Mouse (Mus musculus): ENCODE results near the gene Lrrc32. TPM values are rescaled to one million over a fixed set of nuclear protein-coding genes. Genes with fewer than 3 reads are reported as not detected.
A peak's percentile ranks its signal among the peaks of the same experiment; 100 is the strongest.

The Lrrc32 gene
- polyA plus RNA-seq, 1 experiment from 2014 or later: 13.0 TPM

- Histone ChIP-seq H3K27me3 (replicated peaks; ENCODE audit: control insufficient read depth, insufficient read depth, low read length) (no peaks in the 10 kb centered on the region), H3K36me3 (ENCODE audit: control insufficient read depth, insufficient read depth, low read length) (no peaks in the 10 kb centered on the region), H3K27ac (ENCODE audit: low read depth) (no peak overlapping the region), H3K4me1 (replicated peaks; ENCODE audit: control insufficient read depth, insufficient read depth, low read length) (peaks cover 24% of the 10 kb centered on the region; the same call in 1 of the 2 replicates), H3K4me3 (ENCODE audit: low read depth, low read length) (no peak overlapping the region), H3K9me3 (ENCODE audit: control insufficient read depth, low read length) (no peaks in the 10 kb centered on the region), H3K4me2 (ENCODE audit: low read length) (no peak overlapping the region), H3K9ac (ENCODE audit: low read length) (no peak overlapping the region)
- DNase-seq (ENCODE audit: low spot score) (no peak), ATAC-seq (replicated peaks; ENCODE audit: low FRiP score, low TSS enrichment, low read depth) (no peak)
- WGBS: 98% methylated on average over 3 of the region's 3 CpGs
These were observed 38.0 kb downstream of the Lrrc32 start for GRCm38 (mm10) chr7:98527085-98527484.

DNA sequence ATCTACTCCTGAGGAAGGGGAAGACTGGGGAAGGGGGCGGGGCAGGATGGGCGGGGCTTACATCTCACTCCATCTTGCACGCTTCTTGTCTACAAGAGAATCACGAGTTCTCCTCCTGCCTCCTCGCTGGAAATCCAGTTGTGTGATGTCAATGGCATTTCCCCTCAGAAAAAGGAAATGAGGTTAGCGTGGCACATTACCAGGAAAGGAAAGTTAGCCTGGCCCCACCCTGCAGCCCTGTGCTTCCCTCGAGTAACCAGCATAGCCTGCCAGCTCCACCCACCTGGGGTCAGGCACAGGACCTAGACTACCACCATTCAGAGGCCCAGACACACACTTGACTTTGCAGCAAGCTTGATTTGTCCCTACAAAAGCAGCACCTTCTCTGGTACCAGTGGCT lies 42.5 kb downstream of the Lrrc32 start:
- ATAC-seq (replicated peaks; ENCODE audit: low FRiP score, low TSS enrichment, low read depth): no peak

DNA sequence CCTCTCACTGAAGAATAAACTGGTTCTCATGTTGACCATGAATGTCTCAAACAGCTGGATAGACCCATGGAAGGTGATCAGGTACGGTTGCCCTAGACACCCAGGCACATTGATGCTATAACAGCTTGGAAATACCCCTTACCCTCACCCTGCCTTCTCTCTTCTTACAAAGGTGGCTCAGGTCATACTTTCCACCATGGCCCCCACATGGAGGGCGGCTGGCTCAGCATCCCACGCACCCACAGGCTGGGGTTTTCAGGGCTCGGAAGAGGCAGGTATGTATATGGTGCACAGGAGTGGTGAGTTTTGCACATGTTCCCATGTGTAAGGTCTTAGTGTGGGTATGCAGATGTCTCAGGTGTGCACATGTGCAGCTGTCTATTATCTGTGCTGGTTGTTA lies 43.9 kb downstream of the Lrrc32 start:
- no peak for ATAC-seq (replicated peaks; ENCODE audit: low FRiP score, low TSS enrichment, low read depth)
- H3K27me3 ChIP-seq (replicated peaks; ENCODE audit: control insufficient read depth, insufficient read depth, low read length): no peaks in the 10 kb centered on the region
- WGBS: 95% methylated on average over 4 of the region's 4 CpGs

More for the DNA sequence above, 42.5 kb downstream of the Lrrc32 start:
- Histone ChIP-seq H3K36me3 (ENCODE audit: control insufficient read depth, insufficient read depth, low read length) (no peaks in the 10 kb centered on the region), H3K9me3 (ENCODE audit: control insufficient read depth, low read length) (no peaks in the 10 kb centered on the region), H3K4me2 (ENCODE audit: low read length) (no peak overlapping the region), H3K4me1 (replicated peaks; ENCODE audit: control insufficient read depth, insufficient read depth, low read length) (no peaks in the 10 kb centered on the region), H3K27me3 (replicated peaks; ENCODE audit: control insufficient read depth, insufficient read depth, low read length) (no peaks in the 10 kb centered on the region), H3K9ac (ENCODE audit: low read length) (no peak overlapping the region), H3K27ac (ENCODE audit: low read depth) (no peak overlapping the region), H3K4me3 (ENCODE audit: low read depth, low read length) (no peak overlapping the region)
- DNase-seq (ENCODE audit: low spot score): no peak
- WGBS: 62% methylated on average over 7 of the region's 7 CpGs

GRCm38 (mm10) chr7:98534432-98534855 lies 45.4 kb downstream of the Lrrc32 start:
- Histone ChIP-seq H3K4me1 (replicated peaks; ENCODE audit: control insufficient read depth, insufficient read depth, low read length) (peaks cover 15% of the 10 kb centered on the region), H3K4me2 (ENCODE audit: low read length) (no peak overlapping the region), H3K27me3 (replicated peaks; ENCODE audit: control insufficient read depth, insufficient read depth, low read length) (no peaks in the 10 kb centered on the region), H3K9ac (ENCODE audit: low read length) (no peak overlapping the region), H3K27ac (ENCODE audit: low read depth) (no peak overlapping the region), H3K36me3 (ENCODE audit: control insufficient read depth, insufficient read depth, low read length) (no peaks in the 10 kb centered on the region), H3K4me3 (ENCODE audit: low read depth, low read length) (no peak overlapping the region), H3K9me3 (ENCODE audit: control insufficient read depth, low read length) (no peaks in the 10 kb centered on the region)
- no peak for DNase-seq (ENCODE audit: low spot score)
- WGBS: 86% methylated on average over 13 of the region's 13 CpGs
- ATAC-seq (replicated peaks; ENCODE audit: low FRiP score, low TSS enrichment, low read depth): no peak

More for the DNA sequence above, 43.9 kb downstream of the Lrrc32 start:
- H3K27ac ChIP-seq (ENCODE audit: low read depth): no peak overlapping the region
- no peak overlapping the region for H3K4me3 ChIP-seq (ENCODE audit: low read depth, low read length)
- no peak overlapping the region for H3K9ac ChIP-seq (ENCODE audit: low read length)
- DNase-seq (ENCODE audit: low spot score): no peak
- peaks cover 11% of the 10 kb centered on the region for H3K4me1 ChIP-seq (replicated peaks; ENCODE audit: control insufficient read depth, insufficient read depth, low read length)
- H3K9me3 ChIP-seq (ENCODE audit: control insufficient read depth, low read length): no peaks in the 10 kb centered on the region
- H3K4me2 ChIP-seq (ENCODE audit: low read length): no peak overlapping the region
- H3K36me3 ChIP-seq (ENCODE audit: control insufficient read depth, insufficient read depth, low read length): no peaks in the 10 kb centered on the region

- Histone ChIP-seq H3K4me1 (replicated peaks; ENCODE audit: control insufficient read depth, insufficient read depth, low read length) (peaks cover 15% of the 10 kb centered on the region), H3K27ac (ENCODE audit: low read depth) (no peak overlapping the region)
- WGBS: 89% methylated on average over 6 of the region's 6 CpGs
These were observed 46.1 kb downstream of the Lrrc32 start for GRCm38 (mm10) chr7:98535191-98535590.

DNA sequence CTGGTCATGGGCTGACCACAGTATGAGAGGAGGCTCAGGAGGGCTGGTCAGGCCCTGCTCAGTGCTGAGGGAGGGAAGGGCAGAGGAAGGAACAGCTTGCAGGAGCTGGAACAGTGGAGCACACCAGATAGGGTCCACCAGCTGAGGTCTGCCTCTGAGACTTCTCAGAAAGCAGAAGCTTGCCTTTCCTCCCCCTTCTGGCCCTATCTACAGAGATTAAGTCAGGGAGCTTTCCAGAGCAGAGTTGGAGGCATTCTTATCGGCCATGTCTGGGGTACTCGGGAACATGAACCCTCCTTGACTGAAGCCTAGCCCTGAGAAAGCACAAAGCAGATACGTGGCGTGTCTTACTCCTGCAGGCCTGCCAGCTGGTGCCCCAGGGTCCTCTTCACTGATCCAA lies 46.8 kb downstream of the Lrrc32 start:
- DNase-seq (ENCODE audit: low spot score) (no peak), ATAC-seq (replicated peaks; ENCODE audit: low FRiP score, low TSS enrichment, low read depth) (no peak)
- no peak overlapping the region for H3K9ac ChIP-seq (ENCODE audit: low read length)
- no peak overlapping the region for H3K27ac ChIP-seq (ENCODE audit: low read depth)
- no peaks in the 10 kb centered on the region for H3K27me3 ChIP-seq (replicated peaks; ENCODE audit: control insufficient read depth, insufficient read depth, low read length)
- 87% methylated on average over 4 of the region's 4 CpGs for WGBS
- no peaks in the 10 kb centered on the region for H3K36me3 ChIP-seq (ENCODE audit: control insufficient read depth, insufficient read depth, low read length)
- no peak overlapping the region for H3K4me3 ChIP-seq (ENCODE audit: low read depth, low read length)
- H3K4me1 ChIP-seq (replicated peaks; ENCODE audit: control insufficient read depth, insufficient read depth, low read length): peaks cover 15% of the 10 kb centered on the region
- H3K4me2 ChIP-seq (ENCODE audit: low read length): no peak overlapping the region
- H3K9me3 ChIP-seq (ENCODE audit: control insufficient read depth, low read length): no peaks in the 10 kb centered on the region

More at GRCm38 (mm10) chr7:98535191-98535590, 46.1 kb downstream of the Lrrc32 start:
- Histone ChIP-seq H3K4me3 (ENCODE audit: low read depth, low read length) (no peak overlapping the region), H3K4me2 (ENCODE audit: low read length) (no peak overlapping the region), H3K27me3 (replicated peaks; ENCODE audit: control insufficient read depth, insufficient read depth, low read length) (no peaks in the 10 kb centered on the region), H3K9ac (ENCODE audit: low read length) (no peak overlapping the region), H3K9me3 (ENCODE audit: control insufficient read depth, low read length) (no peaks in the 10 kb centered on the region), H3K36me3 (ENCODE audit: control insufficient read depth, insufficient read depth, low read length) (no peaks in the 10 kb centered on the region)
- ATAC-seq (replicated peaks; ENCODE audit: low FRiP score, low TSS enrichment, low read depth) (no peak), DNase-seq (ENCODE audit: low spot score) (no peak)

- DNase-seq (ENCODE audit: low spot score): no peak
- no peak overlapping the region for H3K4me2 ChIP-seq (ENCODE audit: low read length)
- peaks cover 15% of the 10 kb centered on the region for H3K4me1 ChIP-seq (replicated peaks; ENCODE audit: control insufficient read depth, insufficient read depth, low read length)
- no peaks in the 10 kb centered on the region for H3K27me3 ChIP-seq (replicated peaks; ENCODE audit: control insufficient read depth, insufficient read depth, low read length)
- WGBS: 37% methylated on average over 10 of the region's 10 CpGs
- no peaks in the 10 kb centered on the region for H3K36me3 ChIP-seq (ENCODE audit: control insufficient read depth, insufficient read depth, low read length)
- ATAC-seq (replicated peaks; ENCODE audit: low FRiP score, low TSS enrichment, low read depth): 0 out of 2 replicates have a peak, but pooled peaks have one; percentile 30
- H3K9me3 ChIP-seq (ENCODE audit: control insufficient read depth, low read length): no peaks in the 10 kb centered on the region
- H3K9ac ChIP-seq (ENCODE audit: low read length): no peak overlapping the region
- H3K4me3 ChIP-seq (ENCODE audit: low read depth, low read length): no peak overlapping the region
- H3K27ac ChIP-seq (ENCODE audit: low read depth): peak overlapping the region; percentile 64
These were observed 48.3 kb downstream of the Lrrc32 start for GRCm38 (mm10) chr7:98537210-98537966.

DNA sequence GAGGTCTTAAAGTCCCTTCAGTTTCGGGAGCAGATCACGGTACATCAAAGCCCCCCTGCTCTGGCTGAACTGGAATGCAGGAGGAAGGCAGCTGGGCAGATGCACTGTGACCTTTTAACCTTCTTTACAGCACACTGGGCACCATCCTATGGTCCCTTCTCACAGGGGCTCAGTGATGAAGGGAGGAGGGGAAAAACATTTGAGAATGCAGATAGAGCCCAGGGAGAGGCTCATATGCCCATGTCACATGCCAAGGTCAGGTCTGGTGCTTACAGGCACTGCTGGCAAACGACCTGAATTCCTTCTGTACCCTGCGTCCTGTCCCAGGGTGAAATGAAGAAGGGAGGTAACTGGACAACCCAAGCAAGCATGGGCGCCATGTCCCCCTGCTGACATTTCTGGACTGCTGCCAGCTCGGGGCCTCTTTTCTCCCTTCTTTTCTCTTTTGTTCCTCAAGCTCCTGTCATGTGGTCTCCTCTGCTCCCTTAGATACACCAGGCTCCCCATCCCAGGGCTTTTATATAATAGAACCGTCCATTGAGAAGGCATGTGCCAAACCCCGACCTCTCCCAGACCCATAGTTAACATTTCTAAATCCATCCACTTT lies 49.0 kb downstream of the Lrrc32 start:
- H3K9ac ChIP-seq (ENCODE audit: low read length): no peak overlapping the region
- peaks cover 15% of the 10 kb centered on the region for H3K4me1 ChIP-seq (replicated peaks; ENCODE audit: control insufficient read depth, insufficient read depth, low read length)
- H3K4me3 ChIP-seq (ENCODE audit: low read depth, low read length): no peak overlapping the region
- no peaks in the 10 kb centered on the region for H3K27me3 ChIP-seq (replicated peaks; ENCODE audit: control insufficient read depth, insufficient read depth, low read length)
- WGBS: 46% methylated on average over 8 of the region's 8 CpGs
- DNase-seq (ENCODE audit: low spot score): no peak
- no peak overlapping the region for H3K4me2 ChIP-seq (ENCODE audit: low read length)
- no peak for ATAC-seq (replicated peaks; ENCODE audit: low FRiP score, low TSS enrichment, low read depth)
- H3K9me3 ChIP-seq (ENCODE audit: control insufficient read depth, low read length): no peaks in the 10 kb centered on the region
- no peaks in the 10 kb centered on the region for H3K36me3 ChIP-seq (ENCODE audit: control insufficient read depth, insufficient read depth, low read length)
- H3K27ac ChIP-seq (ENCODE audit: low read depth): peak overlapping the region; percentile 64

All from intestine, embryonic 14.5 days (tissue).